Mouse (Mus musculus) limb, embryonic 10.5 days (tissue): Measurements from ENCODE around the gene Hoxa11. TPM values are rescaled to one million over a fixed set of nuclear protein-coding genes. Genes with fewer than 3 reads are reported as not detected.
A peak's percentile ranks its signal among the peaks of the same experiment; 100 is the strongest.

Experiments used
- DNase-seq: peaks from one replicate; pipeline ENCODE4 v3.0.0-alpha.2; 2017; ENCODE audit warnings: low spot score
- H3K27ac ChIP-seq: fragments of 300-500 bp; sonication (generic); 2 replicates; pipeline ENCODE4 v1.5.1; 2016; ENCODE audit warnings: mild to moderate bottlenecking
- H3K27me3 ChIP-seq: fragments of 300-500 bp; sonication (generic); 2 replicates; pipeline ENCODE4 v1.6.1; 2016; ENCODE audit warnings: low read depth, mild to moderate bottlenecking; ENCODE audit not compliant: poor library complexity, severe bottlenecking
- H3K36me3 ChIP-seq: fragments of 300-500 bp; sonication (generic); 2 replicates; pipeline ENCODE4 v1.6.1; 2016; ENCODE audit warnings: mild to moderate bottlenecking, moderate library complexity
- H3K4me1 ChIP-seq: fragments of 300-500 bp; sonication (generic); 2 replicates; pipeline ENCODE4 v1.6.1; 2016
- H3K4me3 ChIP-seq: fragments of 300-500 bp; sonication (generic); 2 replicates; pipeline ENCODE4 v1.5.1; 2016; ENCODE audit warnings: mild to moderate bottlenecking, moderate library complexity
- H3K9me3 ChIP-seq: fragments of 300-500 bp; sonication (generic); replicated peaks from 2 replicates; pipeline ENCODE4 v1.6.1; 2016; ENCODE audit warnings: mild to moderate bottlenecking
- WGBS: fragments of 180-500 bp; shearing (Covaris S2); methylation state at CpG from one replicate; pipeline ENCODE4 v1.1.7; 2016; 5-methylcytosine and 5-hydroxymethylcytosine counted together
- polyA plus RNA-seq: library from polyadenylated mRNA; unstranded; fragments of >200 nt; fragmentation: Nextera tagmentation; extraction: Ambion mirVana; gene quantifications from 2 replicates; pipeline ENCODE4 v1.2.1, GENCODE M21; 2016

Gene Hoxa11
- polyA plus RNA-seq, 1 experiment from 2014 or later: 71.6 TPM

GRCm38 (mm10) chr6:52262463-52263320, 17.1 kb upstream of the Hoxa11 start:
- WGBS: under 1% methylated on average over 24 of the region's 24 CpGs
- H3K36me3 ChIP-seq: no peaks in the 10 kb centered on the region
- H3K27me3 ChIP-seq: peaks cover 96% of the 10 kb centered on the region
- peak overlapping the region; percentile 53 for H3K4me3 ChIP-seq
- H3K4me1 ChIP-seq: peaks cover 42% of the 10 kb centered on the region
- peak; percentile 63 for DNase-seq
- H3K27ac ChIP-seq: peak overlapping the region; percentile 85
- H3K9me3 ChIP-seq: no peaks in the 10 kb centered on the region

GRCm38 (mm10) chr6:52261751-52262462, 16.3 kb upstream of the Hoxa11 start:
- Histone ChIP-seq H3K4me1 (peaks cover 42% of the 10 kb centered on the region), H3K36me3 (no peaks in the 10 kb centered on the region), H3K9me3 (no peaks in the 10 kb centered on the region), H3K27me3 (peaks cover 88% of the 10 kb centered on the region), H3K27ac (peak overlapping the region; percentile 85), H3K4me3 (peak overlapping the region; percentile 53)
- peak; percentile 71 for DNase-seq
- WGBS: 3% methylated on average over 9 of the region's 9 CpGs

GRCm38 (mm10) chr6:52260654-52261575, 15.3 kb upstream of the Hoxa11 start, which contains the start of gene Hoxa13:
TSS of gene Hoxa13 (minus strand) at chr6:52260880.
- Histone ChIP-seq H3K27me3 (peaks cover 86% of the 10 kb centered on the region), H3K4me3 (peak within 1 kb of the TSS; percentile 53), H3K4me1 (peaks cover 42% of the 10 kb centered on the region), H3K9me3 (no peaks in the 10 kb centered on the region), H3K36me3 (no peaks in the 10 kb centered on the region), H3K27ac (peak within 1 kb of the TSS; percentile 85)
- peak; percentile 80 for DNase-seq
- under 1% methylated on average over 66 of the region's 72 CpGs for WGBS

- H3K4me1 ChIP-seq: peaks cover 36% of the 10 kb centered on the region
- H3K36me3 ChIP-seq: no peaks in the 10 kb centered on the region
- H3K27ac ChIP-seq: peak overlapping the region; percentile 85
- WGBS: under 1% methylated on average over 39 of the region's 39 CpGs
- peaks cover 86% of the 10 kb centered on the region for H3K27me3 ChIP-seq
- peak overlapping the region; percentile 53 for H3K4me3 ChIP-seq
- no peak for DNase-seq
- no peaks in the 10 kb centered on the region for H3K9me3 ChIP-seq
Observed at GRCm38 (mm10) chr6:52259811-52260261, 14.2 kb upstream of the Hoxa11 start.

GRCm38 (mm10) chr6:52259081-52259790, 13.6 kb upstream of the Hoxa11 start:
- Histone ChIP-seq H3K4me1 (peaks cover 37% of the 10 kb centered on the region), H3K36me3 (no peaks in the 10 kb centered on the region), H3K9me3 (no peaks in the 10 kb centered on the region), H3K27ac (peak overlapping the region; percentile 85), H3K27me3 (peaks cover 86% of the 10 kb centered on the region), H3K4me3 (peak overlapping the region; percentile 53)
- peak; percentile 80 for DNase-seq
- WGBS: under 1% methylated on average over 25 of the region's 25 CpGs

GRCm38 (mm10) chr6:52256956-52257355, 11.3 kb upstream of the Hoxa11 start:
- H3K4me3 ChIP-seq: peak overlapping the region; percentile 53
- under 1% methylated on average over 6 of the region's 6 CpGs for WGBS

GRCm38 (mm10) chr6:52253511-52254500, 8.2 kb upstream of the Hoxa11 start:
- peaks cover 85% of the 10 kb centered on the region for H3K27me3 ChIP-seq
- H3K4me3 ChIP-seq: peak overlapping the region; percentile 90
- peak; percentile 61 for DNase-seq
- H3K4me1 ChIP-seq: peaks cover 55% of the 10 kb centered on the region
- no peaks in the 10 kb centered on the region for H3K9me3 ChIP-seq
- under 1% methylated on average over 59 of the region's 59 CpGs for WGBS
- H3K27ac ChIP-seq: peak overlapping the region; percentile 87
- H3K36me3 ChIP-seq: peaks cover 16% of the 10 kb centered on the region

More at GRCm38 (mm10) chr6:52256956-52257355, 11.3 kb upstream of the Hoxa11 start:
- H3K4me1 ChIP-seq: peaks cover 46% of the 10 kb centered on the region
- peak overlapping the region; percentile 1; the same call in 1 of the 2 replicates for H3K27ac ChIP-seq
- H3K27me3 ChIP-seq: peaks cover 85% of the 10 kb centered on the region
- DNase-seq: peak; percentile 91
- H3K36me3 ChIP-seq: no peaks in the 10 kb centered on the region
- no peaks in the 10 kb centered on the region for H3K9me3 ChIP-seq

- Histone ChIP-seq H3K36me3 (peaks cover 16% of the 10 kb centered on the region), H3K4me1 (peaks cover 64% of the 10 kb centered on the region), H3K9me3 (no peaks in the 10 kb centered on the region), H3K27ac (peak overlapping the region; percentile 87), H3K4me3 (peak overlapping the region; percentile 90), H3K27me3 (peaks cover 86% of the 10 kb centered on the region)
- WGBS: under 1% methylated on average over 35 of the region's 35 CpGs
- DNase-seq: peak; percentile 78
Observed at GRCm38 (mm10) chr6:52252775-52253376, 7.3 kb upstream of the Hoxa11 start.

- H3K9me3 ChIP-seq: no peaks in the 10 kb centered on the region
- 1% methylated on average over 24 of the region's 24 CpGs for WGBS
- peaks cover 16% of the 10 kb centered on the region for H3K36me3 ChIP-seq
- DNase-seq: peak; percentile 66
- H3K4me3 ChIP-seq: peak overlapping the region; percentile 90
- H3K27ac ChIP-seq: peak overlapping the region; percentile 87
- peaks cover 64% of the 10 kb centered on the region for H3K4me1 ChIP-seq
- H3K27me3 ChIP-seq: peaks cover 90% of the 10 kb centered on the region
Observed at GRCm38 (mm10) chr6:52252016-52252774, 6.6 kb upstream of the Hoxa11 start.
